Mouse (Mus musculus) kidney, postnatal 36 days (tissue): ENCODE results near the gene Shank3.
A peak's percentile ranks its signal among the peaks of the same experiment; 100 is the strongest.

Experiments used
- DNase-seq, 2 experiments: peaks; one replicate each; pipeline ENCODE4 v3.0.0; 2021 to 2022; ENCODE audit warnings: mixed read lengths in 2 of 2

Shank3 gene

GRCm38 (mm10) chr15:89559202-89559731 is 59.8 kb downstream of the Shank3 start:
- no peak for DNase-seq

- DNase-seq, result no peak
Measured at GRCm38 (mm10) chr15:89568114-89568513, 68.7 kb downstream of the Shank3 start, which contains the start of gene Acr. Acr (plus strand) TSS chr15:89568326.

DNA sequence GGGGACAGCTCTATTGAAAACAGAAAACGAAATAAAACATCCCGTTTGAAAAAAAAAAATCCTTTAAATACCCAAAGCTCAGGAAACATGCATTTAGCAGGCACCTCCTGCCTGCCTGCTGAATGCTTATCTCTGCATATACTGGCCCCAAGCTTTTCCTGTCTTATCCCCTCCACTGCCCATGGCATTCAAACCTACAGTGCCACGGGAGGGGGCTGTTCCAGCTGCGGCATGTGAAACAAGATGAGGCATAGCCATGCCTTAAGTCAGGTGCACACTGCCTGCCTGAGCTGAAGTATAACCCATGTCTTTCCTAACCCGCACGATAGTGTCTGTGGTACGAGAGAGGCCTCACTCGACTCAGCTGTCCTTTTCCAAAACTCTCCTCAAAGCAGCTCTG is 72.7 kb downstream of the Shank3 start:
- DNase-seq, result no peak

- no peak for DNase-seq
Measured at GRCm38 (mm10) chr15:89582494-89582893, 83.1 kb downstream of the Shank3 start.

- no peak for DNase-seq
Measured at GRCm38 (mm10) chr15:89585101-89585500, 85.7 kb downstream of the Shank3 start.

DNA sequence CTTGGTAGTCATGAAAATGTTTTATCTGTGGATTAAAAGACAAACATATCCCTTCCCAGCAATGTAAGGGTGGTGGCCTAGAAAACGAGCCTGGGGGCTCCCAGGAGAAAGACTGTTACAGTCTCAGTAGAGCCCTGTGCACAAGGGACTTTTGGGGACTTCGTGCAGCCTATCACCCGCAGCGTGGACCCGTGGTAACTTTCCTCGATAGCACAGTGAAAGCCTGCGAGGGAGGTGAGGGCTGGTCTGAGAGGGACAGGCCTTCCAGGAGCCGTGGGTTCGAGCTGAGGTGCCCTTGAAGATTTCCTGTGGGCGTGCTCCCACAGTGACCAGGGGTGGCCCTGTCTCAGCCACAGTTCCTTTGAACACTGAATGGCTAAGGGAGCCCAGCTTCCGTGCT is 86.2 kb downstream of the Shank3 start:
- DNase-seq, result no peak

- DNase-seq, result peak; percentile 75 to 82
Measured at GRCm38 (mm10) chr15:89589146-89589545, 89.7 kb downstream of the Shank3 start.

DNA sequence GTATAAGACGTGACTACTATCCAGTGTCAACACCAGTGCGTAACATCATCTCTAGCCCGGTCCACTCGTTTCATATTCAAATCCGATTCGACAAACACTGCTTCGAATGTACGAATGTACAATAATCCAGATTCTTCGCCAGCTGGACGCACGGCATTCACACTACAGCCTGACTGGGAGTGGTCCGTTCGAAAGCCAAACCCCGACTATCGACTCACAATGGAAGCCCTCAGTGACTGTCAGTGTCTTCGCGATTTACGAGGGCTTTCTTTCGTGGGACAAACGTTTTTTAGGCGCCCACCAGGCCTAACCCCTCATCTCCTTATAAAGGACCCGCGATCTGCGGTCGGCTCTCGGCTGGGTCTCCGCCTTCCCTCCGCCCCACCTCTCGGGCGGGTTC is 91.9 kb downstream of the Shank3 start:
- no peak for DNase-seq

GRCm38 (mm10) chr15:89591723-89592455 is 92.5 kb downstream of the Shank3 start, which contains the start of gene Rabl2:
Rabl2 (minus strand) TSS chr15:89591923.
- DNase-seq, result peak; percentile 88 to 94

GRCm38 (mm10) chr15:89592548-89592947 is 93.1 kb downstream of the Shank3 start:
- no peak for DNase-seq

GRCm38 (mm10) chr15:89605822-89606570 is 106.6 kb downstream of the Shank3 start:
- no peak for DNase-seq

DNA sequence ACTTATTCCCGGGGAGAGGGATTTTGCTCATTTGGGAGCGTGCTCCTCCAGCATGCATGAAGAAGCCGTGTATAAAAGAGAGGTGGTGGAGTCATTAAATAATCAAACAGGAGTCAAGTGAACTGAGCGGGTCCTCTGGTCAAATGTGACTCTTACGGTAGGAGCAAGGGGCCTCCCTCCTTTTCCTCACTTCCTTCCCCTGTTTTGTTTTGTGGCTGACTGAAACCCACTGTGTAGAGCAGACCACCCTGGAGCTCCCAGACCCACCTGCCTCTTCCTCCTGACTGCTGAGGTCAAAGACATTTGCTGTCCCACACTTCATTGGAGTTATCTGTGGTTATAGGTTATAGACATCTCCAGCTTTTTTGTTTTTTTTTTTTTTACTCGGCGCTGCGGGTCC is 108.1 kb downstream of the Shank3 start:
- no peak for DNase-seq

- DNase-seq, result no peak
Measured at GRCm38 (mm10) chr15:89607888-89608287, 108.5 kb downstream of the Shank3 start.
